Mouse (Mus musculus) embryonic facial prominence, embryonic 12.5 days (tissue): ENCODE data around the gene Ccdc9. TPM values are rescaled to one million over a fixed set of nuclear protein-coding genes. Genes with fewer than 3 reads are reported as not detected.
"Not testable (repeated sequence)": the region's sequence is repeated elsewhere in the genome, so short reads cannot be mapped to it uniquely, and the experiment has no call there.

ENCODE experiments used
- ATAC-seq: fragments of 200-750 bp; cut with Nextera tagmentation; 2 replicates; pipeline ENCODE4 v1.8.0; 2017; ENCODE audit not compliant: insufficient number of reproducible peaks, insufficient read depth, low FRiP score, low TSS enrichment
- H3K27ac ChIP-seq: fragments of 300-500 bp; sonication (generic); 2 replicates; pipeline ENCODE4 v1.5.1; 2016; ENCODE audit warnings: mild to moderate bottlenecking
- H3K27me3 ChIP-seq: fragments of 300-500 bp; sonication (generic); 2 replicates; pipeline ENCODE4 v1.6.1; 2016; ENCODE audit warnings: mild to moderate bottlenecking, moderate library complexity
- H3K36me3 ChIP-seq: fragments of 300-500 bp; sonication (generic); 2 replicates; pipeline ENCODE4 v1.6.1; 2016; ENCODE audit warnings: mild to moderate bottlenecking
- H3K4me1 ChIP-seq: fragments of 300-500 bp; sonication (generic); 2 replicates; pipeline ENCODE4 v1.6.1; 2016
- H3K4me2 ChIP-seq: fragments of 300-500 bp; sonication (generic); replicated peaks from 2 replicates; pipeline ENCODE4 v1.6.1; 2016; ENCODE audit warnings: mild to moderate bottlenecking, moderate library complexity
- H3K4me3 ChIP-seq: fragments of 300-500 bp; sonication (generic); 2 replicates; pipeline ENCODE4 v1.5.1; 2016; ENCODE audit warnings: mild to moderate bottlenecking
- H3K9ac ChIP-seq: fragments of 300-500 bp; sonication (generic); 2 replicates; pipeline ENCODE4 v1.6.1; 2016; ENCODE audit warnings: mild to moderate bottlenecking, moderate library complexity
- H3K9me3 ChIP-seq: fragments of 300-500 bp; sonication (generic); 2 replicates; pipeline ENCODE4 v1.6.1; 2016; ENCODE audit warnings: mild to moderate bottlenecking, moderate library complexity
- WGBS: fragments of 180-500 bp; shearing (Covaris S2); methylation state at CpG from one replicate; pipeline ENCODE4 v1.1.7; 2016; 5-methylcytosine and 5-hydroxymethylcytosine counted together
- polyA plus RNA-seq: library from polyadenylated mRNA; unstranded; fragments of >200 nt; fragmentation: Nextera tagmentation; extraction: Ambion mirVana; gene quantifications from 2 replicates; pipeline ENCODE4 v1.2.1, GENCODE M21; 2016

The Ccdc9 gene
- polyA plus RNA-seq, 1 experiment from 2014 or later: 49.2 TPM

DNA sequence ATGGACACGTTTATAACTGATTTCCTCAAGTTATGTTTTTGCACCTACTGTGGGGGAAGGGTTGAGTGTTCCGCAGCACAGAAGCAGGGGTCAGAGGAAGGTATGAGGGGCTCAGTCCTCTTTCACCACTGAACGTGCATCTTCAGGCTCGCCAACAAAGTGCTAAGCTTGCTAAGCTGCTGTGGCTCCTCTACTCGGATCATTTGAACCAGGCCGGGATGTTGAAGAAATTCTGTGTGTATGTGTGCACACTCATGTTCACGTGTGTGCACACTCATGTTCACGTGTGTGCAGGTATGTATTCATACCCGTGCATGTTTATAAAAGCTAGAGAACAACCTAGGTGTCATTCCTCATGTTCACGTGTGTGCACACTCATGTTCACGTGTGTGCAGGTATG is 20.7 kb downstream of the Ccdc9 start:
- no peaks in the 10 kb centered on the region; the same call in 1 of the 2 replicates for H3K9me3 ChIP-seq
- H3K27ac ChIP-seq: no peak overlapping the region
- H3K4me2 ChIP-seq: no peak overlapping the region
- no peaks in the 10 kb centered on the region for H3K36me3 ChIP-seq
- H3K4me1 ChIP-seq: no peaks in the 10 kb centered on the region
- 0 out of 2 replicates have a peak, but pooled peaks cover 2% of the 10 kb centered on the region for H3K27me3 ChIP-seq
- H3K9ac ChIP-seq: no peak overlapping the region
- 89% methylated on average over 11 of the region's 11 CpGs for WGBS
- H3K4me3 ChIP-seq: no peak overlapping the region
- no peak for ATAC-seq

DNA sequence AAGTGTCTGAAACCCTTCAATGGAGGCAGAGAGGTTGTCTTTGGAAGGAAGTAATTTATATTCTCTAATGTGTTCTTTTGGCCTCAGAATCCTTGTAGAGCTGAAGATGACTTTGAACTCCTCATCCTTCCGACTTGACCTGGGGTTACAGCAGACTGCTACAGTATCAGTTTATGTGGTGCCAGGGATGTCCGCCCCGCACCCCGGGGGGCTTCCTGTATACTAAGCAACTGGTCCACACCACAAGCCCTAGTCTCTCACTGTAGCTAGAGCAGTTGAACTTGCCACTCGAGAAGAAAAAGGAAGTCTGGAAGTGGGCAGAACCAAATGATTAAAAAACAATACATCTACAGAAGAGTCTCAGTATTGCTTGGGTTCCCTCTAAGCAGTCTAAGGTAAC is 22.8 kb downstream of the Ccdc9 start:
- Histone ChIP-seq H3K36me3 (no peaks in the 10 kb centered on the region), H3K4me1 (no peaks in the 10 kb centered on the region), H3K27ac (no peak overlapping the region), H3K9ac (no peak overlapping the region), H3K4me3 (no peak overlapping the region), H3K27me3 (no peaks in the 10 kb centered on the region), H3K4me2 (no peak overlapping the region), H3K9me3 (no peaks in the 10 kb centered on the region; the same call in 1 of the 2 replicates)
- ATAC-seq: no peak
- 83% methylated on average over 5 of the region's 5 CpGs for WGBS

DNA sequence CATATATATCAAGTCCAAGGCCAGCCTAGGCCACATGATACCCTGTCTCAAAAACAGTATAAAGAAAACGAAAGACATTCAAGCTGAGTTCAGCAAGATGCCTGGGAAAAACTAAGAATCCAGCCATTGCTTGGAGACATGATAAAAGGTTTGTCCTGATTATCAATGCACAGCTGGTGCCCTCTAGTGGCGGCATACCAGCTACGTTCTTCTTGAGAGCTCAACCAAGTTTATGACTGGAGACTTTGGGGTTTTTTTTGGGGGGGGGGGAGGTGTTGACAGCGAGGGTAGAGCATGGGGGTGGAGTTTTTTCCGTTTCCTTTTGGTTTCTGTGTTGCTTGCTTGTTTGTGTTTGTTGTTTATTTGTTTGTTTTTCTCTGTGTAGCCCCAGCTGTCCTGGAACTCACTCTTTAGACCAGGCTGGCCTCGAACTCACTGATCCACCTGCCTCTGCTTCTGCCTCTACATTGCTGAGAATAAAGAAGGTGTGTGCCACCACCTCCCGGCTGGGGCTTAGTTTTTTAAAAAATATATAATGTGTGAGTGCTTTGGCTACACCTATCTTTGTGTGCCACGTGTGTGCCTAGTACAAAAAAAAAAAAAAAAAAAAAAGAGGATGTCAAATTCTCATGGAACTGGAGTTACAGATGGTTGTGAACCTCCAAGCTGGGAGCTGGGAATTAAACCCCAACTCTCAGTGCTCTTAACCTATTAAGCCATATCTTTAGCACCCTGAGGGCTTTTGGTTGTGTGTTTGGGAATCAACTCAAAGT is 23.4 kb downstream of the Ccdc9 start:
- no peak for ATAC-seq
- Histone ChIP-seq H3K4me3 (no peak overlapping the region), H3K9ac (no peak overlapping the region), H3K4me1 (no peaks in the 10 kb centered on the region), H3K27me3 (no peaks in the 10 kb centered on the region), H3K27ac (no peak overlapping the region), H3K9me3 (no peaks in the 10 kb centered on the region; the same call in 1 of the 2 replicates), H3K4me2 (no peak overlapping the region), H3K36me3 (no peaks in the 10 kb centered on the region)
- WGBS: 27% methylated on average over 8 of the region's 8 CpGs

GRCm38 (mm10) chr7:16261097-16261496 is 25.5 kb downstream of the Ccdc9 start:
- no peak overlapping the region for H3K27ac ChIP-seq

DNA sequence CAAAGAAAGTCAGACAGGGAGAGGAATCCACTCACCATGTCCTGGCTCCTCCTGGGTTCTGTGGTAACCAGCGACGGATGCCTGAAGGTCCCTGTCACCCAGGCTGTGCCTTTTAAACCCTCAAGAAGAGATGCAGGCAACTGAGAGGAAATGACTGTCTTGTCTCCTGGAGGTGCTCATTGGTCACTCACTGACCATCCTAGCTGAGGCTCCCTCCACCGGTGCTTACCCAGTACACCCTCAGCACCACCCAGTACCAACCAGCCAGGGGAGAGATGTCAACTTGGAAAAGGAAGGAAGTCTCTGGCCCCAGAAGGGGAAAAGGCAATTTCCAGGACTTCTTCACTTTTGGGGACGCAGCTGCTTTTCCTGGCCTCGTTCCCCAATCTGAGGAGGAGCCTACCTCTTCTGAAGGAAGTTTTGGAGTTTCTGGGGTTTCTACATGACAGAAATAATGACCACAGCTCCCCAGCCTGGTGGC is 27.4 kb downstream of the Ccdc9 start, which contains the start of gene C5ar1:
TSS of gene C5ar1 (minus strand) at position 431 of the 481 bp plus-strand sequence.
- WGBS: 91% methylated on average over 5 of the region's 5 CpGs
- no peak within 1 kb of the TSS for H3K27ac ChIP-seq
- no peaks in the 10 kb centered on the region for H3K4me1 ChIP-seq
- no peak within 1 kb of the TSS for H3K4me3 ChIP-seq
- H3K27me3 ChIP-seq: no peaks in the 10 kb centered on the region
- H3K36me3 ChIP-seq: no peaks in the 10 kb centered on the region
- H3K4me2 ChIP-seq: no peak within 1 kb of the TSS
- no peaks in the 10 kb centered on the region for H3K9me3 ChIP-seq
- ATAC-seq: no peak
- H3K9ac ChIP-seq: no peak within 1 kb of the TSS

More at GRCm38 (mm10) chr7:16261097-16261496, 25.5 kb downstream of the Ccdc9 start:
- Histone ChIP-seq H3K4me3 (no peak overlapping the region), H3K4me1 (no peaks in the 10 kb centered on the region), H3K9ac (no peak overlapping the region), H3K4me2 (no peak overlapping the region), H3K36me3 (no peaks in the 10 kb centered on the region), H3K27me3 (no peaks in the 10 kb centered on the region), H3K9me3 (no peaks in the 10 kb centered on the region; the same call in 1 of the 2 replicates)
- ATAC-seq: no peak
- 58% methylated on average over 1 of the region's 1 CpGs for WGBS

DNA sequence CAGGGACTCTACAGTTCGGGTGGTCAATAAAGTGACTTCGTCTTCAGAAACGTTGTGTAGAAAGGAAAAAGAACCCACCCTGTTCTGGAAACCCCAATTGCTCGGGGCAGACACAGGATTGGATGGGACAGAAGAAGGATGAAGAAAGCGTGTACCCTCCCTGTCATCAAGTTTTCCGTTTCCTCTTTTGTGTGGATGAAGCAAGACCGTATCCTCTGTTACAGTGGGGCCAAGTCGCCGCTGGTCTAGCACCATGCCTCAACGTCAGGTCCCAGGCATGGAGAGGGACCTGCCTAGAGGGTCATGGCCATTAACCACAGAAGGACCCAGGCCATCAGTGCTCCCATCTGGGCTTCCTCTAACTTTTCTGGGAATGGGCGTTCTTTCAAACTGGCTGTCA is 28.8 kb downstream of the Ccdc9 start:
- Histone ChIP-seq H3K9me3 (no peaks in the 10 kb centered on the region), H3K27ac (no peak overlapping the region), H3K27me3 (no peaks in the 10 kb centered on the region), H3K36me3 (no peaks in the 10 kb centered on the region), H3K4me1 (no peaks in the 10 kb centered on the region), H3K9ac (no peak overlapping the region), H3K4me2 (no peak overlapping the region), H3K4me3 (no peak overlapping the region)
- ATAC-seq: no peak
- WGBS: 88% methylated on average over 11 of the region's 11 CpGs

- not testable (repeated sequence) for H3K27me3 ChIP-seq, H3K9ac ChIP-seq, ATAC-seq, H3K36me3 ChIP-seq, H3K4me3 ChIP-seq, H3K4me2 ChIP-seq, H3K9me3 ChIP-seq, H3K4me1 ChIP-seq, H3K27ac ChIP-seq
- 84% methylated on average over 4 of the region's 4 CpGs for WGBS
These were observed 30.6 kb downstream of the Ccdc9 start for GRCm38 (mm10) chr7:16255963-16256362.

DNA sequence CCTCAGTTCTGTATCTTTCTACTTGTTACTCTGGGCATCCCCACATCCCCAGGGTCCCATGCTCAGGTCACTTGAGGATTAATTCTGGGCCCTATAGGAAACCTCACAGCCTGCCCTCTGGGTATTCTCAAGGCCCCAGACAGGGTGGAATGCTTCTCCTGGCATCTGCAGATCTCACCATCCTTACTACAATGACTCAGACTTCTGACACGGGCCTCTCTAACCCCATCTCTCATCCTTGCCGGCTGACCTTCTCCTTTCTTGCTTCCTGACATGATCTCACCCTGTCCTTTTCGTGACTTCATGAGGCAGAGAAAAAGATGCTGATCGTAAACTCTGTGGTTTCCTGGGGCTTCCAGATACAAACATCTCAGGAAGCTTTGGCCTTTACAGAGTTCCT is 32.4 kb downstream of the Ccdc9 start:
- Histone ChIP-seq H3K27me3 (no peaks in the 10 kb centered on the region), H3K36me3 (no peaks in the 10 kb centered on the region), H3K9me3 (no peaks in the 10 kb centered on the region), H3K4me1 (no peaks in the 10 kb centered on the region), H3K27ac (no peak overlapping the region), H3K4me2 (no peak overlapping the region), H3K4me3 (no peak overlapping the region), H3K9ac (no peak overlapping the region)
- ATAC-seq: no peak
- WGBS: 63% methylated on average over 4 of the region's 4 CpGs

DNA sequence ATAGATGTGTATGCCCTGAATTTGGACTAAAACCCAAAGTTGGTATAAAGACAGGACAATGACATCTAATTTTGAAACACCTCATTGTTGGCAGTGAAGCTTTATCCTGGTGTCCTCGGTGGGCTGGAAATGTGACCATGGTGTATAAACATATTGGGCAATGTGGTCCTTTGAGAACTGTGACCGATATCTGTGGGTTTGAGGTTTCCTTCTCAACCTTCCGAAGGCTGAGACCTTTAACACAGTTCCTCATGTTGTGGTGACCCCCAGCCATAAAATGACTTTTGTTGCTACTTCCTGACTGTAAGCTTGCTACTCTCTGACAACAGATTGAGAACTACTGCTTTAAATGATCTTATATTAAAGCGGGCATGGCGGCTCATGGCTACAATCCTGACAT is 35.9 kb downstream of the Ccdc9 start:
- Histone ChIP-seq H3K4me3 (no peak overlapping the region), H3K27ac (no peak overlapping the region), H3K9ac (no peak overlapping the region), H3K4me2 (no peak overlapping the region), H3K27me3 (no peaks in the 10 kb centered on the region), H3K9me3 (no peaks in the 10 kb centered on the region), H3K36me3 (no peaks in the 10 kb centered on the region), H3K4me1 (no peaks in the 10 kb centered on the region)
- WGBS: 81% methylated on average over 5 of the region's 5 CpGs
- ATAC-seq: no peak

- Histone ChIP-seq H3K9ac (no peak overlapping the region), H3K27ac (no peak overlapping the region), H3K9me3 (no peaks in the 10 kb centered on the region), H3K4me3 (no peak overlapping the region), H3K4me2 (no peak overlapping the region), H3K4me1 (no peaks in the 10 kb centered on the region), H3K36me3 (no peaks in the 10 kb centered on the region), H3K27me3 (no peaks in the 10 kb centered on the region)
- no peak for ATAC-seq
- 65% methylated on average over 1 of the region's 4 CpGs for WGBS
These were observed 40.6 kb downstream of the Ccdc9 start for GRCm38 (mm10) chr7:16245958-16246357.

DNA sequence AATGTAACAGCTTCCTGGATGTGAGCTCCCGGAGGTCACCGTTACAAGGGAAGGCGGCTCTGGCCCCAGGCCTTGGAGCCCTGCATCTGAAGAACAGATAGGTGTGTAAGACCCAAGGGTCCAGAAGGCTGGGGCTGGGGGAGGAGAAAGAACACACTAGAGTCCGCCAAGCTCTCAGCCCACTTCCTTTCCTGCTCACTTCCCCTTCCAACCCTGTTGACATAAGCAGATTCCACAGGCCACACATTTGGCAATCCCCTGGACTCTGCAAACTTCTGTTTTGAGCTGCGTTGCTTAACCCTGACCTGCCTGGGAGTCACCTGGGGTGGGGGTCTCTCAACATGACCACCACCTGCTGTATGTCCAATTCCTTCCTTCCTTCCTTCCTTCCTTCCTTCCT is 42.5 kb downstream of the Ccdc9 start, which contains the start of gene C5ar2:
TSS of gene C5ar2 (minus strand) at position 88 of the 400 bp plus-strand sequence.
- 72% methylated on average over 5 of the region's 5 CpGs for WGBS

DNA sequence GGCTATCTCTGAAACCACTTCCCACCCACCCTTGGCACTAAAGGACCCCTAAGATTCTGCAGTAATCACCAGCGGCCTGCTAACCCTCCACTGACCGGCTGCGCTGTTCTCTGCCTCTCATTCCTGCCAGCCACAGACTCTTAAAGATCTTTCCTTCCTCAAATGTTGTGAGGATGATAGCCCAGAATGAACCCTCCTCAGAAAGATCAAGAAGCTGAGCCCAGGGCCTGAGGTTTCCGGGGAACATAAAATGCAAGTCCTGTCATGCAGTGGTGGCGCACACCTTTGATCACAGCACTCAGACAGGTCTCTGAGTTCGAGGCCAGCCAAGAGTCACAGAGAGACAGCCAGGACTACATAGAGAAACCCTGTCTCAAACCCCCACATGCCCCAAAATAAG is 44.4 kb downstream of the Ccdc9 start:
- no peaks in the 10 kb centered on the region for H3K9me3 ChIP-seq
- 83% methylated on average over 6 of the region's 6 CpGs for WGBS
- ATAC-seq: no peak

More for the DNA sequence above, 42.5 kb downstream of the Ccdc9 start, which contains the start of gene C5ar2:
- Histone ChIP-seq H3K4me3 (no peak within 1 kb of the TSS), H3K9me3 (no peaks in the 10 kb centered on the region), H3K4me2 (no peak within 1 kb of the TSS), H3K36me3 (no peaks in the 10 kb centered on the region), H3K27ac (no peak within 1 kb of the TSS), H3K4me1 (no peaks in the 10 kb centered on the region), H3K27me3 (no peaks in the 10 kb centered on the region), H3K9ac (no peak within 1 kb of the TSS)
- ATAC-seq: no peak

More for the DNA sequence above, 44.4 kb downstream of the Ccdc9 start:
- Histone ChIP-seq H3K4me1 (no peaks in the 10 kb centered on the region), H3K4me2 (no peak overlapping the region), H3K4me3 (no peak overlapping the region), H3K9ac (no peak overlapping the region), H3K36me3 (no peaks in the 10 kb centered on the region), H3K27me3 (no peaks in the 10 kb centered on the region), H3K27ac (no peak overlapping the region)
